Mouse (Mus musculus): ENCODE measurements around the gene Sgk1. TPM values are rescaled to one million over a fixed set of nuclear protein-coding genes. Genes with fewer than 3 reads are reported as not detected.

Sgk1 gene
- total RNA-seq (2023): 119 TPM

DNA sequence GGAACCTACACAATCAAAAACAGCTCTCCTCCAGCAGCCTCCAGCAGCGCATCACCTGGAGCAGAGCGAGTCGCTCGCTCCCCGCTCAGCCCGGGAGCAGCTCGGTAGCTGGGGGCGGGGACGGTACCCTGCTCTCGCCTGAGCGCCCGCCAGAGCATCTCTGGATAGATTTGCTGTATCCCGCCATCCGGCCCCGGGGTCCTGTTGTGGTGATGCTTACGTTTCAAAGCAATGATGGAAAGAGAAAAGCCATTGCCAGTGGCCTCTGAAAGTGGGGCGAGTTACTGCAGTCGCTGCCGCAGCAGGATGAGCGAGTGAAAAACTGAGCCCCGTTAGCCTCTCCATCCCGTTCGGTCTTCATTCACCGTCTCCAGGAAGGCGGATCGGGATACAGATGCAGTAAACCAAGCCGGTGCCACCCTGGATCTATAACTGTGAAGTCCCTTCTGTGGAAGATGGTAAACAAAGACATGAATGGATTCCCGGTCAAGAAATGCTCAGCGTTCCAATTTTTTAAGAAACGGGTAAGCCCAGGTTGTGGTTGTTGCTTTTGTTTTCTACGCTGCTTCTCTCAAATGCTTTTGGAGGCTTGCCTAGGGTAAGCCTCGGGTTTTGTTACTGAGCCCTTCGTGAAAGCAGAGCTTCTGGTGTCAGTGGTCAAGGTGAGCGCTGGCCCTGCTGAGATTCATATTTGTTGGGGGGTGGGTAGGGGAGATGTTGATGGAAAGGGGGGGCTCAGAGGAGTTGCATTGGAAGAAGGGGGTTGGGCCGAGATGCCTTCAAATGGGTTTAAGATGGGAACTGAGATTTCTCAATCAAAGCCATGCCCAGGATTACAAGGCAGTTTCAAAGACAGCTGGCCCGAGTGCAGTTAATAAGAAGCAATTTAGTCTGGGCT, at the start of gene Sgk1:
TSS of gene Sgk1 (plus strand) at position 1 of the 898 bp plus-strand sequence.

Other genes with a start within 250 kb of the Sgk1 start
- not detected for gene 4930444G20Rik, start 185.9 kb downstream of the Sgk1 start, total RNA-seq (2023)

All from CD4-positive naive resting alpha-beta T cell, adult 76 days (primary cell).